In genomic region chr9:71806422-71806805, GRCm38 (mm10) we compare ENCODE assay signal across 8 mouse cellular contexts. TPM values are rescaled to one million over a fixed set of nuclear protein-coding genes. Genes with fewer than 3 reads are reported as not detected.
A peak's percentile ranks its signal among the peaks of the same experiment; 100 is the strongest.
DNase-seq lines count a peak whose midpoint lies in the region; ATAC-seq and TF ChIP-seq lines count a peak whose summit lies in the region.

No protein-coding gene starts in this region.

- 4% methylated on average over 2 of the region's 2 CpGs for WGBS in liver, embryonic 16.5 days (ENCODE audit: insufficient replicate concordance)
- whole genome bisulfite sequencing in thymus, adult 2 months: 0% methylated on average over 2 of the region's 2 CpGs

- ATAC-seq in liver, embryonic 16.5 days (ENCODE audit: low read depth): 0 out of 2 replicates have a peak, but pooled peaks have one; percentile 39

- no peaks in the 10 kb centered on the region for H3K4me1 ChIP-seq in liver, embryonic 16.5 days (ENCODE audit: control insufficient read depth, low read depth, low read length)
- H3K4me1 ChIP-seq in thymus, adult 2 months (replicated peaks; ENCODE audit: control insufficient read depth, insufficient read depth, low read length): no peaks in the 10 kb centered on the region

- no peak overlapping the region for H3K4me3 ChIP-seq in liver, embryonic 16.5 days (ENCODE audit: low read depth, low read length)
- no peak overlapping the region for H3K4me3 ChIP-seq in thymus, adult 2 months (ENCODE audit: control insufficient read depth, insufficient read depth, low read length)

- no peak for TF ChIP-seq CTCF in thymus, adult 2 months (IDR thresholded peaks at IDR 0.05; ENCODE audit: borderline replicate concordance, control insufficient read depth, extremely low read depth, insufficient read depth, low read length, poor library complexity)

- H3K36me3 ChIP-seq in liver, embryonic 16.5 days (ENCODE audit: control insufficient read depth, insufficient read depth): no peaks in the 10 kb centered on the region
- no peaks in the 10 kb centered on the region for H3K36me3 ChIP-seq in thymus, adult 2 months (ENCODE audit: control insufficient read depth, insufficient read depth, low read length)

- H3K27ac ChIP-seq in liver, embryonic 16.5 days (ENCODE audit: low read length): no peak overlapping the region
- no peak overlapping the region for H3K27ac ChIP-seq in thymus, adult 2 months (ENCODE audit: control insufficient read depth, insufficient read depth, low read length)

- no peaks in the 10 kb centered on the region for H3K27me3 ChIP-seq in liver, embryonic 16.5 days (ENCODE audit: control insufficient read depth, insufficient read depth, low read depth, low read length)
- H3K27me3 ChIP-seq in thymus, adult 2 months (ENCODE audit: control insufficient read depth, insufficient read depth, low read length): no peaks in the 10 kb centered on the region

- no peak overlapping the region for H3K9ac ChIP-seq in liver, embryonic 16.5 days (ENCODE audit: low read depth, low read length)

- peak; percentile 60 for DNase-seq in 3134 (ENCODE audit: extremely low read depth, insufficient read length, low spot score)
- peak; percentile 89 for DNase-seq in adrenal gland, postnatal 10 days
- DNase-seq in embryo, embryonic 9.5 days (ENCODE audit: extremely low spot score): peak; percentile 88
- DNase-seq in heart, adult 9 months (ENCODE audit: low spot score in 2 of 2): peak; percentile 38 to 70
- peak; percentile 88 for DNase-seq in kidney, postnatal 14 days
- DNase-seq in ovary, postnatal 10 days (ENCODE audit: low spot score): peak; percentile 57
- peak; percentile 73 for DNase-seq in thymus, adult 2 months

- no peak overlapping the region for H3K4me2 ChIP-seq in liver, embryonic 16.5 days (ENCODE audit: low read depth, low read length)

- no peaks in the 10 kb centered on the region for H3K9me3 ChIP-seq in liver, embryonic 16.5 days (replicated peaks; ENCODE audit: control insufficient read depth, low read length)

- no peak for TF ChIP-seq POLR2A in thymus, adult 2 months (IDR thresholded peaks at IDR 0.05; ENCODE audit: control insufficient read depth, extremely low read depth, insufficient read depth, low read length, poor library complexity)

RNA-seq across cellular contexts. Expression of gene Cgnl1, which starts 35.0 kb away (rescaled TPM):
- 10 to 100 TPM; 55.5 to 61.5 TPM for total RNA-seq in adrenal gland, postnatal 10 days (2021)
- 2.0 and 2.6 TPM in 2 replicates for polyA plus RNA-seq in liver, embryonic 16.5 days (2015; fragmentation: Nextera tagmentation; extraction: Ambion mirVana)
- 2.7 and 2.8 TPM in 2 replicates for polyA plus RNA-seq in thymus, adult 2 months (2012; rRNA removed)
